Mouse (Mus musculus): Measurements from ENCODE around the gene Odf3l1.

Odf3l1 gene

DNA sequence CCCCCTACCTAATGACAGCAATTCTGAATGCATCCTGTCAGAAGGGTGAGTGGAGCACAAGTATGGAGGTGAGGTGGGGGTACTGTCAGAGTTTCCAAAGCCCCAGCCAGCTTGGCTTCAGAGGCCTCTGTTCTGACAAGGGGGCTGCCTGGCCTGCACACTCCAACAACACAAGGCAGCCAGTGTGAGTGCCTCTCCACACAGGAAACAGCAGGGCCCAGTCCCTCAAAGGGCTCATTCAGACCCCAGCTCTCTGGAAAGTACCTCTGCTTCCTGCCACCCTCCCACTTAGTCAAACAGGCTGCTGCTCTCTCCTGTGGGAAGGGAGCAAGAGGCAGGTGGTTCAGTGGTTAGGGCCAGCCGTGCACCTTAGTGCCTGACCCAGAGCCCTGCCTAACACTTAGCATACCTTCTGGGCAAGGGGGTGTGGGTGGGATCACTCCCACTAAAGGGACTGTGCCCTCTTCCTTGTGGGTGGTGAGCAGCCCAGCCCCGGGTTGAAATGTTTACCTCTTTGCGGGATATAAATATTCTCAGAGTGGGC is 17.1 kb upstream of the Odf3l1 start:
- no peak for DNase-seq

DNA sequence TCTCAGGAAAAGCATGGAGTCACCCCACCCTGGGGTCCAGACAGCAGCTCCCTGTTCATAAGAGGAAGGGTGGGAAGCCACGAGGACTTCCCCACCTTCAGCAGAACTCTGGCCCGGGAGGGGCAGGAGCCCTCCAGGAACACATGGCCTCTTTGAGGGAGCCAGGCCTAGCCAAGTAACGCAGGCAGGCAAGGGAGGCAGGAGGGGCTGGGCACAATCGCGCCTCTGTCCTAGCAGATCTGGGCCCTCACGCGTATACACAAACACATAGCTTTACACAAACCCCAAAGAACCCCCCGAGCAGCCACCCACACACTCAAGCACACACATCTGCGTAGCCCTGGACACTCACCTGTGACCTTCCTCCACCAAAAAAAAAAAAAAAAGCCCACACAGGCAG is 16.3 kb upstream of the Odf3l1 start:
- DNase-seq = no peak

DNA sequence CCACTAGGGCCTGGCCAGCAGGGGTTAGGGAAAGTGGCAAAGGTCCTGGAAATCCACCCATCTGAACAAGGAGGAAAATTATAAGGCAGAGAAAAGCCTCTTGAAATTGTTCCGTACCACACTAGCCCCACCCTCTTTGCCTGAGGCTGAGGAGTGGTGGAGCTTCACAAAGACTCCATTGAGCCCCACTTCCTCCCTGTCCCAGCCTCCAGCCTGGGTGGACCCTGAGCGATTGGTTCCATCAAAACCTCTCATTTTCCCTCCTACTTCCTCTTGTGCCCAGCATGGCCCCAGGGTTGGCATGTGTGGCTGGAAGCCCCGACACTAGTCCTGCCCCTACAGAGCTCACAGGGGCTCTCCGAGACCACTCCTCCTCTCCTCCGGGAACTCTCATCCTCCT is 12.8 kb upstream of the Odf3l1 start:
- DNase-seq = no peak

DNA sequence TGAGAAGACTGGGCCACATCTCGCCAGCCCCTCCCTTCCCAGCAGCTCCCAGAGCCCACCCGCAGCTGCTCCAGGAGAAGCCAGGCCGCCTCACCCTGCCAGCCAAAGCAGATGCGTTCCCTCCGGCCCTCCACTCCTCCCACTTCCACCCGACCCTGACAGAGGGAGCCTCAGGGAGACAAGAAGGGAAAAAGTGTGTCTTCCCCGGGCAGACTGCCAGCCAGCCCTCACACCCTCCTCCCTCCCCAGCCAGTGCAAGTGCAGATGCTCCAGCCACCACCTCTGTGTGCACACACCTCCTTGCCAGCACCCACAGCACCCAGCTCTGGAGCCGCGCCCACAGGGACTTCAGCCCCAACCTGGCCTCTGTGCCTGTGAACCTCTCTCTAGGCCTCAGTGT is 12.3 kb upstream of the Odf3l1 start:
- peak; percentile 38 to 56 for DNase-seq

DNA sequence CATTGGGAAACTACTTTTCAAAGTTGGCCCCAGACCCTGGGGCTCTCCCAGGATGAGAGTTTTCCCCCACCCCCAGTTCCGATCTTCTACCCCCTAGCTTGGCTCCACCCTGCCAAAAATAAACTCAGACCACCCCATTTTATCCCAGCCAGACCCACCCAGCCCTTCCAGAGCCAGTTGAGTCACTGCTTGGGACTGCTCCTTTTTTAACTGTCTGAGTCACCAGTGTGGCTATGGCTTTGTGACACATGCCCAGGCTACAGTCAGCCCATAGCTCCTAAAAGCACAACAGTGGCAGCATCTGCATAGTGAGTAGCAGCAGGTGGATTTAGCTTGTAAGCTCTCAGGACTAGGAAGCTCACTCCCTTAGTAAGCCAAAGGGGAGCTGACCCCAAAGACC is 8.6 kb upstream of the Odf3l1 start:
- no peak for DNase-seq

DNA sequence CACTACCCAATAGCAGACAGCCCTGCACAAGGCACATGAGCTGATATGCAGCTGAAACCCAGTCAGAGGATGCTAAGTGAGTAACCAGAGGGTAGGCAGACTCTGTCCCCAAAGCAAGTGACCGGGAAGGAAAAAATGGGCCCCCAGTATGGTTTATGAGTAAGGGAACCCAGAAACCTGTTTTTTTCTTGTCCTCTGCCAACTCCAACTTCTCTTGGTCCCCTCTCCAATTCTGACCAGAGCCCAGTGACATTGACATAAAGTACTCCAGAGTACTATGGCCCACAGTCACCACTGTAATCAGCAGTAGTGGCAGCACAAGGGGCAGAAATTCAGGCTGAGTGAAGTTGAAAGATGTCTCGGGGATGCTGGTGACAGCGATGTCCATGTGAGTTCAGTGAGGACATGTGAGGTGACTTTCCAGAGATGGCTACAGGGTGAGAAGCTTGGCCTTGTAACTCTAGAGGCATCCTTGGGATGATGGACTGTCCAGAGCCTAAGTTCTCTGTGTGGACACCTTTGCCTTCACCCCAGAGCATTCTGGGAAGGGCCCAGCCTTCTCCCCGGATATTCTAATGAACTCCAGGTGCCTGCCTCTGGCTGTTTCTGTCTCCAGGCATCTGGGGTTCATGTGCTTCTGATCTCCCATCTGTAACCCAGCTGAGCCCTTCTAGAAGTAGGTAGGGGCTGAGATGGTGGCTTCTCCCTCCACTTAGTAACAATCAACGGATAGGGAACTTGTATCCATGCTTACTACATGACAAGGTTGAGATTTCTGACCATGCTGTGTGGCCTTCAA is 7.8 kb upstream of the Odf3l1 start:
- DNase-seq = no peak

DNA sequence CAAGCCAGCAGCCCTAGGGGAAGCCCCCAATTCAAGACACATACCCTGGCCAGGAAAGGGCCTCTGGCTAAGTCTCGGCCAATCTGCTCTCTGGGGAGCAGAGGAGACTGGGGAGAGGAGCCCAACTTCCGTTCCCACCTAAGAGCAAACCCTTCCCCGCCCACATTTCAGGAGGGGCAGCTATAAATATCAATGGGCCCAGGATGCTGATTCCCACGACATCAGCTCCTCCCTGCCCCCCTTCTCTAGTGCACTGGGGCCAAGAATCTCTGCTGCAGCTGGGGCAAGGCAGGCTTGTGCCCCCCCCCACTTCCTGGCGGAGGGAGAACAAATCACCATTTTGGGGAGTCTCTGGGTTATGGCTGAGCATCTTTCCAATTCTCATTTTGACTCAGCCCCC is 6.7 kb upstream of the Odf3l1 start:
- DNase-seq = no peak

DNA sequence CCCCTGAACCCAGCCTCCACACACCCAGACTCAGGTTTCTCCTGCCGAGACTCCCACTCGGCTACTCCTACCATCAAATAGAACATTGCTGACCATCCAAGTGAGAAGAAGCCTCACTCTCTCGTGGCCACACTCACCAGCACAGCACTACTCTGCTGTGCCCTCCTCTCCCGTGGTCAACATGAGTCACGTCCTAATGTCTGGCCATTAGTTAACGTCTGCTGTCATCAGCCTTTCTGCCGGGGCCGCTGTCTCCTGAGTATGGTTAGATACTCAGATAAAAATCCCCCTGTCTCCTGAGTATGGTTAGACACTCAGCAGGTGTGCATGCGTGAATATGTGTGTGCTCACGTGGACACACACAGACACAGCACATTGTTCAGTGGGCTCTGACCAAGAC is 6.3 kb upstream of the Odf3l1 start:
- no peak for DNase-seq

DNA sequence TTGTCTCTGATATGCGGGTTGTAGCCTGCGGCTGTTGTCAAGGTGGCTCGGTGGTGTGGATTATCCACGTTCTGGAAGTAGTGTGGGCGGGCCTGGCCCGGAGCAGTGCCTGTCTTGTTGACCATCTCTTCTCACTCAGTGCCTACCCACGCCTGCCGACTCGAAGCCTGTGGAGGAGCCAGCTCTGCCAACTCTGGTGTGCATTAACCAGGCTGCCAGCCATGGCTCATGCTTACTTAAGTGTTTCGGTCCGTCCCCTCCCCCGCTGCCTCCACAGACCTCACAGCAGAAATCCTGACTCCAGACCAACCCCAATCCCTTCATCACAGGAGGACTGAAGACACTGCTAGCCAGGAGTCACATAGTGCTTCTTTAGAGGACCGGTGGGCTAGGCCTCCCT is 5.1 kb upstream of the Odf3l1 start:
- peak; percentile 90 to 91 for DNase-seq

DNA sequence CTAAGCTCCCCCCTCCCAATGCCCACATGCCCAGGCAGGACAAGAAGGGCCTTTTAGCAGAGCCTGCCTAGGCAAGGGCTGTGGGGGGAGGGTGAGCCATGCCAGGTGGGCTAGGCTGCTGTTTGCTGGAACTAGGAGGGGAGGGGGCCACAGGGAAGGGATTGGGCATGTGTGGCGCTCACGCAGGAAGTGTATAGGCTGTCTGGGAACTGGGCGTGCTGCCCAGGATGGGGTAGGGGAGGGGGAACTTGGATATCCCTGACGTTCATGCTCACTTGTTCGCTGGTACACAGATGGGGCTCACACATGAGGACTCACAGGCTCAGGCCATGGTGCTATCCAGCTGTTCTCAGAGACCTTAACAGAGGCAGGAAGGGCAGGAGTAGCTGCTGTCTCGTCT is 3.8 kb upstream of the Odf3l1 start:
- no peak for DNase-seq

DNA sequence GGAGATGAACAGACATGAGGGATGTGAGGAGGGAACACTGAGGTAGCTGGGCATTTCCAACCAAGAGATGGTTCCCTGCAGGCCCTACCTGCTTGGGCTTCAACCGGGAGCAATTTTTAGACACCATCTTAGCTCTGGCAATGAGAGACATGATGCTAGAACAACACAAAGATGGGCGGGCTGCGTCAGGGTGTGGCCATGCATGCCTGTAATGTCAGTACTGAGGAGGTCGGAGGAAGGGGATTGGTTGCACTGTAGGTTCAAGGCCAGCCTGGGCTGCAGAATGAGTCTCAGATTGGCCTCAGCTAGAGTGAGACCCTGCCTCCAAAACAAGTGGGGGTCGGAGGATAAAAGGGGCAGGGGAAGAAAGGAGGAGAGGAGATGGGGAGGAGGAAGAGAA is 2.0 kb upstream of the Odf3l1 start:
- DNase-seq = no peak

DNA sequence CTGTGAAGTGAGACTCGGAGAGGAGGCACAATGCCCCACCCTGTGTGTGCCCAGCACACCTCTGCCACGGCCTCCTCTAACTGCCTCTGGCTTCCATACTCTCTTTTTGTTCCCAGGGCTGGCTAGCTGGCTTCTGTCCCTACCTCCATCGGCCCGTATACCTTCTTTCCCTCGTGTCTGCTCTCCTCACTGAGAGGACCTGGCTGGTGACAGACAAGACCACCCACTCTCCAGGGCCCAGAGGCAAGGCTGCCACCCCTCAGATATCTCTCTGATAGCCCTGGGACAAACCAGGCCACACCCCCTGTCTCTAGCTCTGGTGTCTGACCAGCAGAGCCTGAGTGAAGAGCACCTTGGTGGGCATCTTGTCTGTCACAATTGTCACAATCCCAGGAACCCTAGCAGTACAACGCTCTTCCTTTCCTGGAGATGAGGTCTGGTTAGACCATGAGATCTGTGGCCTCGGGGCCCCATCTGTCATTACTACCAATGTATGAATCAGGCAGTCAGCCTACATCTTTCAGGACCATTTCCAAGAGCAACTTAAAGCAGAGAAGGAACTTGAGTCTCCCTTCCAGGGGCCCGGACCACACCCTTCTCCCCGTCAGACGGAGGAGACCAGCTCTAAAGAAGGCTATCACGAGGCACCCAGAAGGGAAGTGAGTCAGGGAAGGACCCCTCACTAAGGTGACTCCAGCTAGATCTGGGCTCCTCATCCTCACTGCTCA is 1.4 kb upstream of the Odf3l1 start:
- no peak for DNase-seq

DNA sequence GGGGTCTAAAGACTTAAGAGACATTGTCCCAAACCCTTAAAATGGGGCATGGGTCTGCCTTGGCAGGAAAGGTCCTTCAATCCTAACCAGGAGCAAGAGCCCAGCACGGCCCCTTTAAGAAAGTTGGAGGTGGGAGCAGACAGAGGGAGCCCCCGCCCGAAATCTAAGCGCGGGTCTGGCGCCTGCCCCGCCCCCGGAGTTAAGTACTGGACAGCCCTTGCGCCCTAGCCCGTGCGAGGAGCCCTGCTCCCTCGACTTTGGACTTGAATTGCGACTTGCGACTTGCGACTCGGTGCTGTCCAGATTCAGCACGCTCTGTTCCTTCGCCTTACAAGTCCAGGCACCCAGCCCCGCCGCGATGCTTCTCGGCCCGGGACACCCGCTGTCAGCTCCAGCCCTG is 353 bp upstream of the Odf3l1 start, which contains the start of gene Cspg4:
Cspg4 (plus strand) TSS at position 202 of the 400 bp plus-strand sequence.
- peak; percentile 81 to 83 for DNase-seq

DNA sequence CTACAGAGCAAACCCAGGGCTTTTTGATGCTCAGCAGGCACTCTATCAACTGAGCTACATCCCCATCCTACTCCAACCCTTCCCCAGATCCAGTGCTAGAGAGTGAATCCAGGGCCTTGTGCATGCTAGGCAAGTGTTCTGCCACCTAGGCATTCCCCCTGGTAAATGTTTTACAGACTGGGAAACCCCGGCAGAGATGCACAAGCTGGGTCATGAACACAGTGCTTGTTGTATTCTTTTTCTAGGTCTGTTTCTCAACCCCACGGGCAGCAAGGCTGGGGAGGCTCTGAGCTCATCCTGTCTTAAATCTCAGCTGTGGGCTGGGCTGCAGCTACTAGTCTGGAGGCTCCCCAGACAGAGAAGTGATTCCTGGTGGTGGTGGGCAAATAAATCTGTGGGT is 1.6 kb downstream of the Odf3l1 start:
- DNase-seq = peak in 1 of 2 experiments; percentile 41

DNA sequence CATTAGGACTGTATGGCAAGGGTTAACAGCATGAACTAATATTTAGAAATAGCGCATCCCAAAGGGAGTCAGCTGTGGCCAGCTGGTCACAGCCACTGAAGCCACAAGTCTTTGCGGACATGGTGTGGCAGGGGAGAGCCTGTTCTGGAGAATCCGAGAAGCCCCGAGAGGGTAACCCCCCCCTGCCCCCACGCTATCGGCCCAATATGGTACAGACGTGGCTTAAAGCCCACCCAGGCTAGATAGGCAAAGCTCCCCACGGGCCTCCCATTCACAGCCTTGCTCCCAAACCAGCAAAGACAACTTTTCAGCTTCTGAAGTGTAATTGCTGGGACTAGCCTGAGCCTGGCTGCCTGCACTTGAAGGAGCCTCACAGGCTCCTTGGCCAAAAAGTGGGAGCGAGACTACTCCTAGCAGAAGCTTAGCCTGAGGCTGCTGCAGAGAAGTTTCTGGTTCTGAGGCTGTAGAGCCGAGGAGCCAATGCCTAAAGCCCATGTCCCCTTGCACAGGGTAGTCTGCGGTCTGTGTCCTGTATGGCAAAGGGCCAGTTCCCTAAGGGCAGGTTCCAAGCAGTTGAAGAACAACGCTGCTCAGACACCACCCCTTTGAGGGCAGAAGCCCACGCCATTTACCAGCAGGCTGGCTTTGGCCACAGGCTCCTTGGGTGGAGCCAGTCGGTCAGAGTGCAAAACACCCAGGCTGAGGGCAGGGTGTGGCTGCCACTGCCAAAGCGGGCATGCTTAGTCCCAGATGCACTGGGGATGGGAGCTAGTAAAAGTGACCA is 3.8 kb downstream of the Odf3l1 start:
- DNase-seq = peak; percentile 27 to 44

DNA sequence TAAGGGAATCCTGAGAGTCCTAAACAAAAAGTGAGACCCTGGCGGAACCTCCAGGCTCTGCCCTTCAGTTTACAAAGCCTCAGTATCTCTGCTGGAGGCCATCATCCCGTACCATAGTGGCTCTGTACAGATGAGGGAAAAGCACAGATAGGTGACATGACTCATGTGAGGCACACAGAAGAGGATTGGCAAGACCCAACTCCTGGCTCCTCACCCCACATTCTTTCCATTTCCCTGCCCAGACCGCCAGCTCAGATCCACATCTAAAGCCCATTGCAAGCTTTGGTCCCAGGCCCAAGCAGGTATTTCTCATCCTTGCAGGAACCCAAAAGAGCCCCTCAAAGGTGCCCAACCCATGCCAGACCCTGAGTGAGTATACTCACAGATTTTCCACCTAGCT is 4.4 kb downstream of the Odf3l1 start:
- DNase-seq = no peak

DNA sequence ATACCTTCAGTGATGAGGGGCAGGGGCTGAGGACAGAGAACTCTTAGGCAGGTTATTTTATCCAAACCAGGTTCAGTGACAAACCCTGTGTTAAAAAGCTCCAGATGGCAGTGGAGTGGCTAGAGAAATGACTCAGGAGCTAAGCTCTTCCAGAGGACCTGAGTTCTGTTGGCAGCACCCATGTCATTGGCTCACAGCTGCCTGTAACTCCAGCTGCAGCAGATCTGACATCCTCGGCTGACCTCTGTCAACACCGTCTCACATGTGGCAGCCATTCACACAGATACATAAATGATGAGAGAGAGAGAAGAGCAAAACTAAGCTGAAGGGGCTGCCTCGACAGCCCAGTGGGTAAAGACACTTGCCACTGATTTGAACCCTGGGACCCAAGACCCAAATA is 7.0 kb downstream of the Odf3l1 start:
- no peak for DNase-seq

DNA sequence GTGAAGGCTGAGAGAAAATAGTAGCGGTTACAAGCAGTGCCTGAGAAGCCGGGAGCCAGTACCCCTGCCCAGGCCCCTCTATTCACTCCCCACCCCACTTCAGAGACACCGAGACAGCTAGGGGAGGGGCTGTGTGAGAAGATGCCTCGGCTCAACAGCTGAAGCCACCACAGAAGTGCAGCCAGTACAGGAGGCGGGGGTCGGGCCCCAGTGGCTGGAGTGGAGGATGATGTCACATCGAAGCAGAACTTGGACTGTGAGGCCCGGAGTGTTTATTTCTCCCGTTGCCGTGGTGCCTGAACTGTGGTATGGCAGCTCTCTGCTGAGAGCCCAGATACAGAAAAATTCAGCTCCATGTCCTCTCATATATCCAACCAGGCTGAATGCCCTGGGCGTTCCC is 12.7 kb downstream of the Odf3l1 start:
- DNase-seq = no peak

DNA sequence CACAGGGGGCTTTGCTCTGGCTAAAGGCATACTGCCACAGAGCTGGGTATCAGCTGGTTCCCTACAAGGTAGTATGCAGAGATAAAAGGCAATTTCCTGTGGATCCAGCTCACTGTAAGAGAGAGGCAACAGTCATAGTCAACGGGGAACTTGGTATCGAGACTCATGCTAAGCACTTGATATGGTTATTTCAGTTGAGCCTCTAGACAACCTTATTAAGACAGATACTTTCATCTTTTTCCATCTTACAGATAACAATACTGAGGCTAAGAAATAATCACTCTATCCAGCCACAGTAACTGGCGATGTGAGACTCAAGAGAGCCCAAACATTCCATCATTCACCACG is 13.6 kb downstream of the Odf3l1 start:
- DNase-seq = no peak

DNA sequence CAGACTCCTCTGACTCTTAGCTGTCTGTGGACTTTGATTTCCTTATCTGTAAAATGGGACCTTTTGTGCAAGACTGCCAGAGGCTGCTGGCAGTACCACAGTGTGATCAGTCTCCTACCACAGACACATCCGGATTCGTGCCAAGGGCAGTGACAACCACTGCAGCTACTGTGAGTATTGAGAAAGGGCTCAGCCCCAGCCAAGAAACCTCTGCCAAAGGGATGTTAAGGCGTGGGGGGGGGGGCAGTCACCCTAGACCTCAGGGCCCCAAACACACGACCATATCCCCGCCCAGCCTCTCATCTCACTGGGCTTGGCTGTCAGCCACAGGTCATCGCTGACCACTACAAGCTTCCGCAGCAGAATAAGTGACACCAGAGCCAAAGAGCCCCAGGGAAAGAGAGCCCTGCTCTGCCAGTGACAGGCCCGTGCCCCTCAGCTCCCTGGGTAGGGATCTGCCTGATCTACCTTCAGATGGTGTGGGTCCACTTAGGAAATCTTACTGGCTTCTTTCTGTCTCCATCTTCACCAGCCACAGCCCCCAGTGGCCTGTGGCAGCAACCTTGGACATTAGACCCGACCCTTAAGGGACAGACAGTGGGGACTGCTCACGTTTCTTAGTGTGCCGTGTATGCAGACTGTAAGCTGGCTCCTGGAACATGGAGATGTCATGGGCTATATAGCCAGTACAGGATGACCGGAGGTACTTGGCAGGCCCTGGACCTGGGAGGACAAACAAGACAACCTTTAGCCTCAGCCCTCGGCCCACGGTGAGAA is 14.2 kb downstream of the Odf3l1 start:
- DNase-seq = no peak

DNA sequence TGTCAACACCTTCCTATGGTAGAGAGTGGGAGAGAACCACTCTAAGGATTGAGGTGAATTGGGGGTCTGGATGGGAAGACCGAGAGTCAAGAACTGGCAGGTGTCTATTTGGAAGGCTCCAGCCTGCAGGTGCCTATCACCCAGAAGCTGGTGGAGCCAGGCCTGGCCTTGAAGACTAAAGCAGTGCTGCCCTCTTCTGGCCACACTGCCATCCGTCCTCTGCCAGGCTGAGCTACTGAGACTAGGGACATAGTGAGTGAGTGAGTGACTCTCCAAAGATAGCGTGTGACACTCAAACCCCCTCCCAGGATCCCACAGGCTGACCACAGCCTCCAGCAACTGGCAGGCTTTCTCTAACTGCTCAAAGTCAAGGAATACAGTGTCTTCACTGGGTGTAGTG is 17.0 kb downstream of the Odf3l1 start:
- peak; percentile 58 to 78 for DNase-seq

DNA sequence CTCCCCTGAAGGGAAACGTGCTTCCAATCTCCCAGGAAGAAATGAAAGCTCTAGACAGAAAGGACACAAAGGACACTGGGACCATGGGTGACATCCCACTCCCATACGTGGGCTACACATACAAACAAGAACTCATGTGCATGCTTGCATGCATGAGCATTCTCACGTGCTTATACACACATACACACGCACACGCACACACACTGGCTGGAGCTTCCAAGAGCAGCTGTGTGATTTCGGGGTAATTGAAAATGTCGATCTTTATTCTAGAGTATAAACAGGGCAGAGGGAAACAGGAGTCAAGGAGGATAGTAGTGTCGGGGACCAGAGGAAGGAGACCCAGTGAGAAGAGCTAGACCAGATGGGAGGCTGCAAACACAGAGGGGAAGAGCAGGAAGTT is 19.8 kb downstream of the Odf3l1 start:
- no peak for DNase-seq
